Mouse (Mus musculus) brain, embryonic 14.5 days (tissue): ENCODE results near the gene Ankrd53.
"Not testable (repeated sequence)": the region's sequence is repeated elsewhere in the genome, so short reads cannot be mapped to it uniquely, and the experiment has no call there.

ENCODE experiments used
- CTCF ChIP-seq: fragments of 200-500 bp; IDR thresholded peaks from 2 replicates; pipeline ENCODE4 v1.5.1; 2012; ENCODE audit warnings: inconsistent platforms, mild to moderate bottlenecking, moderate library complexity, borderline replicate concordance; ENCODE audit not compliant: insufficient read depth, insufficient read length; ENCODE audit errors: extremely low read depth
- POLR2A ChIP-seq: fragments of 200-500 bp; IDR thresholded peaks from 2 replicates; pipeline ENCODE4 v1.6.1; 2012; ENCODE audit warnings: mild to moderate bottlenecking, inconsistent platforms, borderline replicate concordance; ENCODE audit not compliant: poor library complexity, insufficient read depth, insufficient read length, severe bottlenecking; ENCODE audit errors: extremely low read depth

- not testable (repeated sequence) for TF ChIP-seq POLR2A, CTCF
Observed at GRCm38 (mm10) chr6:83790533-83790932, 28.1 kb downstream of the Ankrd53 start.
